Mouse (Mus musculus): Measurements from ENCODE around the gene Ipcef1. TPM values are rescaled to one million over a fixed set of nuclear protein-coding genes. Genes with fewer than 3 reads are reported as not detected.
"Not testable (repeated sequence)": the region's sequence is repeated elsewhere in the genome, so short reads cannot be mapped to it uniquely, and the experiment has no call there.

Ipcef1 gene
- total RNA-seq, 2 experiments from 2014 or later = 0.08 TPM; not detected in 1

DNA sequence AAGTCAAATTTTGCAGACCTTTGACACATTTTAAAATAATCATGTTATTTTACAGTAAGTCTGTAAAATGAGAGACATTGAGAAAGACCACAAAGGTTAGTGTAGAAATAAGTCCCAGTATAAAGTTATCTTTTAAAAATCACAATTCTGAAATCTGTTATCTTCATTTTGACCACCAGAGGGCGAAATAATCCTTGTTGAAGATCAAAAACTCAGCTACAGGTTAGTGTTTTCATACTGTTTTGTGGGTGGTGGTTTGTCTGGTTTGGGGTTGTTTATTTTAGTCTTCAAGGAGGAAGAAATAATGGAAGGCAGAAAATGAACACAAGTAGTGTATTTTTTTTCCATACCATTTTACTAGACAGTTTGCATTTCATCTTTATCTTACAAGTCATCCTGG, 166.8 kb downstream of the Ipcef1 start:
- no peak for DNase-seq

DNA sequence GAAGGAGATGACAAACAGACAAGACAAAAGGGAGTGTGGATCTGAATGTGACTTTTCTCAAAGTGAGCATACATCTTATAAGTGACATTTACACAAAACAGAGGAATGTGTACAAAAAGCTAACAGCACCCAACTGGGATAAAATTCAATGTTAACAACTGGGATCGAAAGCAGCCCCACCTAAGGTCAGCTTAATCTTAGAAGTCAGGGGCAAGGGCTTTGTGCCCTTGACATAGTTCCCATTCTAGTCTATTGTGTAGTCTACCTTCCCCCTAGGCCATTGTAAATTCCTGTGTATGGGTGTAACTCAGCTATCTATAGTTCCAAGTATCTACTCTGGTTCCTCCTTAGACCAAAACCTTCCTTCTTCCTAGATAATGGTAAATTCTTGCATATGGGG, 170.2 kb downstream of the Ipcef1 start:
- not testable (repeated sequence) for DNase-seq

GRCm38 (mm10) chr10:6878276-6878881, 173.9 kb downstream of the Ipcef1 start:
- DNase-seq = no peak

- no peak for DNase-seq
Observed at GRCm38 (mm10) chr10:6873917-6874316, 178.4 kb downstream of the Ipcef1 start.

- no peak for DNase-seq
Observed at GRCm38 (mm10) chr10:6871418-6872072, 180.7 kb downstream of the Ipcef1 start.

DNA sequence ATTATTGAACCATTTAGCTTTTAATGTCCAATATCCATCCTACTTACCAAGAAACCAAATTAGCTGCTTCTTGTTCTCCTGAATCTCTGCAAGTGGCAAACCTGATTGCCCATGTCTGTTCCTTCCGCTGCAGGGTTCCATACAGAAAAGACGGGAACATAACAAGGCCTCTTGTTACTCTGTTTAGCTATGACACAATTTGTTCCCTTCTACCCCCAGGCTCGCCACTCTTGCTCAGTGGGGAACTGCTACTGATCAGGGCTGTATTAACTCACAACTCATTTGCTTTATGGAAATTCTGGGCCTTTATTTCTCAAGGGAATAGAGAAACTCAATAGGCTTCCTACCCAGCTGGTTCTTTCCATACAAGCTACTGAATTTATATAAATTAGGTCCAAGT, 196.5 kb downstream of the Ipcef1 start:
- no peak for DNase-seq

GRCm38 (mm10) chr10:6848834-6849233, 203.4 kb downstream of the Ipcef1 start:
- DNase-seq = no peak

DNA sequence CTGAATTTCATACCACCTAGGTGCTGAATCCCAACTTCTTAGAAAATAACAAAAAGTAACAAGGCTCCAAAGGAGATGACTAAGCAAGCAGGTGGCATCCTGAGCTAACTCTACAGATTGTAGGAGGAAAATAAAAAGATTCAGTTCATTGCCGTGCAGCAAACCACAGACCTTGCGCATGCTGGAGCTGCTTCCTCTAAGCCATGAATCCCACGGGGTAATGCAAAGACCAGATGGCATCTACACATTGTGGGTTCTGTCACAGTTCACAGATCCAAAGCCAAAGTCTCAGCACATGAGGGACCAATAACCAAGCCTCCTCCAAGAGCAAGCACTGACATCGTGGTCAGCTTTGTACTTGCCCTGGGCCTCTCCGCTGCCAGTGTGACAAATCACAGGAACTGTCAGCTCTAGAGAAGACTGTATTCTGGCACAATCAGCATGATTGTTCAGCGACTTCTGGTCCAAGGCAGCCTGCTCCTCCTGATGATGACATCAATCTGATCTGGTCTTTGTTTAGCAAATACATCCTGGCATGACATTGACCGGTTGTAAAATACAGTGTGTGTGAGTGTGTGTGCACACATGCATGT, 204.0 kb downstream of the Ipcef1 start:
- no peak for DNase-seq

DNA sequence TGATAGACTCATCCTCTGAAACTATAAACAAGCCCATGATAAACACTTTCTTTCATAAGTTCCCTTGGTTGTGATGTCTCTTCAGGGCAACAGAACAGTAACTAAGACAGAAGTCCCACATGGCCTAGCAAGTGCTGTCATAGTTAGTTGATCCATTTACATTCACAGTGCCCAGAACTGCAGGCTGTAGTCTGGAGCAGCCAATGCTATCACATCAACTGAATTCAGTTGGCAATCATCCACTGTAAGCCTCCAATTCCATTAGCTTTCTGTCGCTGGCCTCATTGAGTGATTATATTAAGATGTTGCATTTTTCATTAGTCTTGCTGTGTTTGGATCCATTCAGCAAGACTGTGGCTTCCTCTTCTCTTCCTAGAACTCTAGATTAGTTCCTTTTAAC, 206.0 kb downstream of the Ipcef1 start:
- DNase-seq = no peak

DNA sequence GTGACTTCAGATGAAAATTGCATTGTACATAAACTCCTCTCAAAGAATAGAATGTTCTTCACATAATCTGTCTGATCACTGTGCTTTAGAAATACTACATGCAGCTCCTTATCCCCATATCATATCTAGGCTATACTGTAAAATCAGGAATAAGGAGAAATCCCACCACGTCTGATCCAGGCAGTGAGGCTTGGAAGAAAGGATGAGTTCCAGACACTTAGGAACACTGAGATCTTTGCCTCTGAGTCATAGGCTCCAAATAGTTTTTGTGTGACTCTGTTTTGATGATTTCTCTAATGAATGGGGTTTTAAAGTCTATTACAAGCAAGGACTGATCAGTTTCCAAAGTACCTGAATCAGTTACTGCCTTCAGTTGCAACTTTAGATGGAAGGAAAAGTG, 210.1 kb downstream of the Ipcef1 start:
- DNase-seq = no peak

Other genes with a start within 250 kb of the Ipcef1 start
- gene Cnksr3, start 159.8 kb upstream of the Ipcef1 start, total RNA-seq (2021) = 1 to 10 TPM; 4.0 TPM

Data from gastrocnemius, postnatal 25 days (tissue).